Mouse (Mus musculus) frontal cortex, postnatal 10 days (tissue): ENCODE measurements around the gene Slc9a5.

ENCODE experiments used
- DNase-seq, 2 experiments: peaks; one replicate each; pipeline ENCODE4 v3.0.0; 2022; ENCODE audit warnings: low spot score in 2 of 2, mixed read lengths in 1 of 2

Gene Slc9a5

GRCm38 (mm10) chr8:105408331-105408730, 59.7 kb downstream of the Slc9a5 start:
- no peak for DNase-seq

- DNase-seq, result no peak
Measured at GRCm38 (mm10) chr8:105409947-105410346, 61.3 kb downstream of the Slc9a5 start.

GRCm38 (mm10) chr8:105413391-105413790, 64.7 kb downstream of the Slc9a5 start, which contains the start of the genes Kctd19 and Lrrc36:
TSS of gene Kctd19 (minus strand) at chr8:105413502.
TSS of gene Lrrc36 (plus strand) at chr8:105413571.
- DNase-seq, result no peak

- no peak for DNase-seq
Measured at GRCm38 (mm10) chr8:105418992-105419391, 70.3 kb downstream of the Slc9a5 start.
